33 mouse cellular contexts compared by ENCODE assay signal in the genomic region with DNA sequence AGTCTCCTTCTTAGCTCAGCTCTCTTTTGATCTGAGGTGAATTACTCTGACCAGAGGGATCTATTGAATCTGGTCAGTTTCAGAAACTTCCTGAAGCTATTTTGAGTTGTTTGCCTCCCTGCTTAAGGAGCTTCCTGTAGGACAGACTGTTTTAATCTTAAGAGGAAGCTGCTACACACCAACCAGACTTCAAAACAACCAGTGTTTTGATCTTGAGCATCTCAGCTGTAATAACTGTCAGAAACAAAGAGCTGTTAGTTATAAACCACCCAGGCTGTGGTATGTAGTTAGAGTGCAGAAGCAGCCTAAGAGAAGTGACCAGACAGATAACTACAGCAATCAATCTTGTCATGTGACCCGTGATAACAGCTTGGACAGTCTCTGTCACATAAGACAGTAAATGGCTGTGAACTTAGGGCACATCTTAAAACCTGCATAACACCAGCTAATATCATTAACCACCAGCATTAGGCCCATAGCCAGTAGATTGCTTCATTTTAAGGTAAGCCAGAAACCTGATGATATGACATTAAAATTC. TPM values are rescaled to one million over a fixed set of nuclear protein-coding genes. Genes with fewer than 3 reads are reported as not detected.
DNase-seq lines count a peak whose midpoint lies in the region; ATAC-seq and TF ChIP-seq lines count a peak whose summit lies in the region.
"Had no signal": no experiment of that assay in that cellular context is flagged by ENCODE, and none has a peak within 500 bp of the region (broad histone marks: within the 10 kb centered on the region; RNA-seq: fewer than 3 reads in every experiment).

No protein-coding gene starts in this region.

- peak overlapping the region; percentile 6; the same call in 1 of the 2 replicates for H3K27ac ChIP-seq in liver, embryonic 12.5 days
- H3K27ac ChIP-seq in liver, embryonic 11.5 days (ENCODE audit: low read depth, low read length): no peak overlapping the region
- peak overlapping the region; percentile 12; the same call in 1 of the 2 replicates for H3K27ac ChIP-seq in liver, postnatal 0 days (ENCODE audit: low read depth)
- H3K27ac ChIP-seq: embryonic facial prominence, embryonic 13.5 days; heart, embryonic 10.5 days; hindbrain, postnatal 0 days; kidney, embryonic 15.5 days; left cerebral cortex, adult 2 months; macrophage; midbrain, embryonic 15.5 days; neural tube, embryonic 13.5 days had no signal

- H3K4me2 ChIP-seq in liver, embryonic 12.5 days: no peak overlapping the region
- no peak overlapping the region for H3K4me2 ChIP-seq in liver, embryonic 11.5 days
- H3K4me2 ChIP-seq in liver, postnatal 0 days (ENCODE audit: low read depth, low read length): no peak overlapping the region
- H3K4me2 ChIP-seq: embryonic facial prominence, embryonic 13.5 days; kidney, embryonic 15.5 days; midbrain, embryonic 15.5 days; neural tube, embryonic 13.5 days had no signal

- no peaks in the 10 kb centered on the region for H3K27me3 ChIP-seq in liver, embryonic 12.5 days (replicated peaks)
- H3K27me3 ChIP-seq in liver, embryonic 11.5 days (replicated peaks; ENCODE audit: control insufficient read depth, insufficient read depth, low read length): no peaks in the 10 kb centered on the region
- H3K27me3 ChIP-seq in liver, postnatal 0 days (ENCODE audit: insufficient read depth, low read length): no peaks in the 10 kb centered on the region
- H3K27me3 ChIP-seq: embryonic facial prominence, embryonic 13.5 days; kidney, embryonic 15.5 days; midbrain, embryonic 15.5 days; neural tube, embryonic 13.5 days; Patski had no signal

- ATAC-seq in liver, embryonic 12.5 days: no peak
- ATAC-seq in liver, embryonic 11.5 days (replicated peaks; ENCODE audit: low FRiP score): no peak
- ATAC-seq in liver, postnatal 0 days: no peak
- no peak for ATAC-seq in erythroid progenitor cell, adult 5-6 weeks (replicated peaks; ENCODE audit: low FRiP score, poor library complexity, severe bottlenecking)
- ATAC-seq: forebrain, embryonic 14.5 days; hindbrain, postnatal 0 days; intestine, embryonic 16.5 days; midbrain, embryonic 15.5 days; Patski had no signal

- no peak overlapping the region for H3K9ac ChIP-seq in liver, embryonic 12.5 days
- H3K9ac ChIP-seq in liver, embryonic 11.5 days (ENCODE audit: low read depth, low read length): no peak overlapping the region
- H3K9ac ChIP-seq in liver, postnatal 0 days (replicated peaks): no peak overlapping the region
- H3K9ac ChIP-seq: kidney, embryonic 15.5 days; midbrain, embryonic 15.5 days; neural tube, embryonic 13.5 days had no signal

- no peaks in the 10 kb centered on the region for H3K9me3 ChIP-seq in liver, embryonic 12.5 days (replicated peaks)
- no peaks in the 10 kb centered on the region for H3K9me3 ChIP-seq in liver, embryonic 11.5 days (ENCODE audit: control insufficient read depth, low read length)
- H3K9me3 ChIP-seq in liver, postnatal 0 days (ENCODE audit: low read length): no peaks in the 10 kb centered on the region
- H3K9me3 ChIP-seq: embryonic facial prominence, embryonic 13.5 days; heart, embryonic 10.5 days; kidney, embryonic 15.5 days; midbrain, embryonic 15.5 days; neural tube, embryonic 13.5 days had no signal

- H3K4me3 ChIP-seq in liver, embryonic 12.5 days: no peak overlapping the region
- H3K4me3 ChIP-seq in liver, embryonic 11.5 days (ENCODE audit: low read depth, low read length): no peak overlapping the region
- no peak overlapping the region for H3K4me3 ChIP-seq in liver, postnatal 0 days (ENCODE audit: low read depth, low read length)
- H3K4me3 ChIP-seq: embryonic facial prominence, embryonic 13.5 days; erythroblast, embryonic 14.5 days; heart, embryonic 10.5 days; kidney, embryonic 15.5 days; left cerebral cortex, adult 2 months; midbrain, embryonic 15.5 days; neural tube, embryonic 13.5 days had no signal

- H3K36me3 ChIP-seq in liver, embryonic 12.5 days: no peaks in the 10 kb centered on the region
- H3K36me3 ChIP-seq in liver, embryonic 11.5 days (ENCODE audit: control insufficient read depth, insufficient read depth, low read length): no peaks in the 10 kb centered on the region
- no peaks in the 10 kb centered on the region for H3K36me3 ChIP-seq in liver, postnatal 0 days (replicated peaks; ENCODE audit: insufficient read depth, low read length)
- H3K36me3 ChIP-seq: embryonic facial prominence, embryonic 13.5 days; heart, embryonic 10.5 days; kidney, embryonic 15.5 days; midbrain, embryonic 15.5 days; neural tube, embryonic 13.5 days had no signal

- WGBS in liver, embryonic 12.5 days (ENCODE audit: insufficient replicate concordance): 18% methylated on average over 1 of the region's 1 CpGs
- 29% methylated on average over 1 of the region's 1 CpGs for WGBS in liver, embryonic 11.5 days
- 18% methylated on average over 1 of the region's 1 CpGs for WGBS in liver, postnatal 0 days (ENCODE audit: insufficient replicate concordance)

- DNase-seq in liver, embryonic 11.5 days (ENCODE audit: low spot score): no peak
- DNase-seq in thymus, postnatal 14 days: peak; percentile 28
- DNase-seq in thymus, postnatal 36 days: no peak
- peak; percentile 5 for DNase-seq in T-cell, adult 2 months (ENCODE audit: low spot score)
- no peak for DNase-seq in liver, postnatal 0 days
- DNase-seq in ovary, postnatal 10 days (ENCODE audit: low spot score): no peak
- DNase-seq: adrenal gland, adult 2 months; cerebellum, adult 2 months; cerebellum, postnatal 25 days; embryo, embryonic 11 days; heart, postnatal 14 days; kidney, postnatal 36 days; layer of hippocampus, adult 9-11 months; right cerebral cortex, postnatal 4 days had no signal

- H3K4me1 ChIP-seq in liver, embryonic 12.5 days: peaks cover 70% of the 10 kb centered on the region
- H3K4me1 ChIP-seq in liver, embryonic 11.5 days (replicated peaks; ENCODE audit: control insufficient read depth, insufficient read depth, low read length): peaks cover 25% of the 10 kb centered on the region
- H3K4me1 ChIP-seq in liver, postnatal 0 days (ENCODE audit: insufficient read depth): peaks cover 33% of the 10 kb centered on the region

- TF ChIP-seq CTCF in liver, postnatal 0 days (IDR thresholded peaks at IDR 0.05; ENCODE audit: low read depth): no peak

- TF ChIP-seq EP300 in liver, postnatal 0 days (IDR thresholded peaks at IDR 0.05; ENCODE audit: low read depth): no peak

RNA-seq across cellular contexts. Expression of a gene that starts 2.1 kb away (rescaled TPM):
- polyA plus RNA-seq in liver, embryonic 12.5 days (2016; fragmentation: Nextera tagmentation; extraction: Ambion mirVana): 13.9 and 15.6 TPM in 2 replicates
- 17.5 and 18.4 TPM in 2 replicates for polyA plus RNA-seq in liver, embryonic 11.5 days (2014; fragmentation: Nextera tagmentation; extraction: Ambion mirVana)
- 7.3 and 7.9 TPM in 2 replicates for polyA plus RNA-seq in liver, postnatal 0 days (2015; fragmentation: Nextera tagmentation; extraction: Ambion mirVana)
- 14.8 and 18.9 TPM in 2 replicates for total RNA-seq in erythroid progenitor cell, adult 5-6 weeks (2015; ENCODE audit: low replicate concordance)
- 22.2 and 26.7 TPM in 2 replicates for total RNA-seq in erythroid progenitor cell, adult 5-6 weeks (2017; ENCODE audit: low replicate concordance)

RNA-seq across cellular contexts. Expression of a gene that starts 26.9 kb away (rescaled TPM):
- 1.0 and 1.1 TPM in 2 replicates for polyA plus RNA-seq in liver, embryonic 12.5 days (2016; fragmentation: Nextera tagmentation; extraction: Ambion mirVana)
- 1.8 and 2.0 TPM in 2 replicates for polyA plus RNA-seq in liver, embryonic 11.5 days (2014; fragmentation: Nextera tagmentation; extraction: Ambion mirVana)
- polyA plus RNA-seq in liver, postnatal 0 days (2015; fragmentation: Nextera tagmentation; extraction: Ambion mirVana): 0.08 TPM in 1 of 2 replicates, not detected in the other
- total RNA-seq in erythroid progenitor cell, adult 5-6 weeks (2015; ENCODE audit: low replicate concordance): not detected in 2 replicates
- total RNA-seq in erythroid progenitor cell, adult 5-6 weeks (2017; ENCODE audit: low replicate concordance): not detected in 2 replicates
- total RNA-seq: adrenal gland, adult 2 months; gastrocnemius, adult 8-10 months; heart, postnatal 14 days; hindbrain, postnatal 0 days; left cerebral cortex, adult 2 months; left cerebral cortex, postnatal 36 days had no signal
- polyA plus RNA-seq: C2C12; cerebellum, adult 2 months; erythroblast, embryonic 14.5 days; gonadal fat pad, adult 2 months; hindbrain, embryonic 11.5 days; hindbrain, postnatal 0 days; macrophage; neural tube, embryonic 13.5 days; Patski had no signal

Comparison
In these comparisons a context has a peak if more than half of its experiments do, and no peak if none do; other contexts are left out.
1. DNase-seq: peak in thymus, postnatal 14 days (single experiment) and T-cell, adult 2 months (single experiment); none in liver, embryonic 11.5 days (single experiment), thymus, postnatal 36 days (0 of 2), liver, postnatal 0 days (single experiment) and ovary, postnatal 10 days (single experiment).